Mouse (Mus musculus) cerebellum, adult 2 months (tissue): ENCODE measurements around the gene Cdh18.

ENCODE experiments used
- CTCF ChIP-seq: fragments of 200-500 bp; IDR thresholded peaks from 2 replicates; pipeline ENCODE4 v1.5.1; 2011; ENCODE audit warnings: low read depth, mild to moderate bottlenecking, control low read depth, low read length, moderate library complexity, borderline replicate concordance; ENCODE audit not compliant: insufficient read depth
- POLR2A ChIP-seq: fragments of 200-500 bp; IDR thresholded peaks from 2 replicates; pipeline ENCODE4 v1.6.1; 2011; ENCODE audit warnings: low read length, control low read depth, borderline replicate concordance; ENCODE audit not compliant: insufficient read depth

DNA sequence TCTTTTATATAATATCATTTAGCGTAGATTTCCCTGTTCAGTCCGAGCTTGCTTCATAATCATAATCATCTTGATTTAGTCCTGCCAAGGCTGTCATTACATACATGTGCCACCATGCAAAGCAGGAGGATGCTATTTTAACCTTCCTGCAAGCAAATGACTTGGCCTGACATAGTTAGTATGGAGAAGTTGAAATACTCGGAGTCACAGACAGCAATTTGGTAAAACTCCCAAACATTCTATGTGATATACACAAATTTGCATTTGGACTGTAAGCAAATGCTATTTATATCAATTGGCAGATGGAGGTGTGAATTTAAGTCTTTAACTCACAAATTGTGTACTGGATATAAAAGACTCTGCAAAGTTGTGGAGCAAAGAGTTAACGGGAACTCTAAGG lies 616.0 kb downstream of the Cdh18 start:
- TF ChIP-seq CTCF: no peak
- no peak for TF ChIP-seq POLR2A
